Mouse (Mus musculus): Measurements from ENCODE around the gene Cel. TPM values are rescaled to one million over a fixed set of nuclear protein-coding genes. Genes with fewer than 3 reads are reported as not detected.

The Cel gene
- polyA plus RNA-seq, 1 experiment from 2014 or later = 0.08 TPM

GRCm38 (mm10) chr2:28585043-28585571 is 21.9 kb upstream of the Cel start:
- peaks cover 10% of the 10 kb centered on the region; the same call in 1 of the 2 replicates for H3K36me3 ChIP-seq
- peaks cover 21% of the 10 kb centered on the region for H3K4me1 ChIP-seq
- H3K27me3 ChIP-seq = no peaks in the 10 kb centered on the region
- H3K27ac ChIP-seq (replicated peaks) = no peak overlapping the region
- no peak overlapping the region for H3K9ac ChIP-seq
- no peak overlapping the region for H3K4me2 ChIP-seq (replicated peaks)
- WGBS = 15% methylated on average over 6 of the region's 6 CpGs
- H3K4me3 ChIP-seq (replicated peaks) = no peak overlapping the region
- no peak for ATAC-seq (ENCODE audit: insufficient number of reproducible peaks, low FRiP score, low TSS enrichment, low read depth)
- no peaks in the 10 kb centered on the region for H3K9me3 ChIP-seq (replicated peaks)

GRCm38 (mm10) chr2:28583651-28584050 is 20.4 kb upstream of the Cel start, which contains the start of gene Gtf3c5:
TSS of gene Gtf3c5 (minus strand) at chr2:28583751.
- no peaks in the 10 kb centered on the region for H3K27me3 ChIP-seq
- no peaks in the 10 kb centered on the region for H3K9me3 ChIP-seq (replicated peaks)
- H3K9ac ChIP-seq = peak within 1 kb of the TSS; percentile 69
- ATAC-seq (ENCODE audit: insufficient number of reproducible peaks, low FRiP score, low TSS enrichment, low read depth) = no peak
- H3K36me3 ChIP-seq = peaks cover 23% of the 10 kb centered on the region
- 73% methylated on average over 9 of the region's 9 CpGs for WGBS
- peak within 1 kb of the TSS; percentile 77 for H3K4me3 ChIP-seq (replicated peaks)
- H3K4me2 ChIP-seq (replicated peaks) = peak within 1 kb of the TSS; percentile 63
- peaks cover 22% of the 10 kb centered on the region for H3K4me1 ChIP-seq
- H3K27ac ChIP-seq (replicated peaks) = peak within 1 kb of the TSS; percentile 97

- Histone ChIP-seq H3K27ac (replicated peaks) (peak overlapping the region; percentile 97), H3K4me2 (replicated peaks) (peak overlapping the region; percentile 63), H3K36me3 (peaks cover 31% of the 10 kb centered on the region), H3K9me3 (replicated peaks) (no peaks in the 10 kb centered on the region), H3K4me1 (peaks cover 31% of the 10 kb centered on the region), H3K4me3 (replicated peaks) (peak overlapping the region; percentile 77), H3K27me3 (no peaks in the 10 kb centered on the region), H3K9ac (peak overlapping the region; percentile 69)
- peak; percentile 93 for ATAC-seq (ENCODE audit: insufficient number of reproducible peaks, low FRiP score, low TSS enrichment, low read depth)
- under 1% methylated on average over 56 of the region's 56 CpGs for WGBS
Observed at GRCm38 (mm10) chr2:28582647-28583353, 19.6 kb upstream of the Cel start.

- no peaks in the 10 kb centered on the region for H3K9me3 ChIP-seq (replicated peaks)
- ATAC-seq (ENCODE audit: insufficient number of reproducible peaks, low FRiP score, low TSS enrichment, low read depth) = no peak
- WGBS = 58% methylated on average over 5 of the region's 5 CpGs
- H3K27ac ChIP-seq (replicated peaks) = peak overlapping the region; percentile 52; the same call in 1 of the 2 replicates
- H3K27me3 ChIP-seq = no peaks in the 10 kb centered on the region
- peaks cover 72% of the 10 kb centered on the region for H3K36me3 ChIP-seq
- no peak overlapping the region for H3K9ac ChIP-seq
- H3K4me1 ChIP-seq = peaks cover 30% of the 10 kb centered on the region
- no peak overlapping the region for H3K4me2 ChIP-seq (replicated peaks)
- no peak overlapping the region for H3K4me3 ChIP-seq (replicated peaks)
Observed at GRCm38 (mm10) chr2:28578003-28578402, 14.8 kb upstream of the Cel start.

- Histone ChIP-seq H3K4me2 (replicated peaks) (no peak overlapping the region), H3K9ac (no peak overlapping the region), H3K27me3 (no peaks in the 10 kb centered on the region), H3K36me3 (peaks cover 84% of the 10 kb centered on the region), H3K9me3 (replicated peaks) (no peaks in the 10 kb centered on the region), H3K4me1 (peaks cover 24% of the 10 kb centered on the region), H3K4me3 (replicated peaks) (no peak overlapping the region), H3K27ac (replicated peaks) (peak overlapping the region; percentile 52; the same call in 1 of the 2 replicates)
- WGBS = 70% methylated on average over 3 of the region's 3 CpGs
- no peak; the same call in 1 of the 2 replicates for ATAC-seq (ENCODE audit: insufficient number of reproducible peaks, low FRiP score, low TSS enrichment, low read depth)
Observed at GRCm38 (mm10) chr2:28576815-28577214, 13.6 kb upstream of the Cel start.

- H3K9me3 ChIP-seq (replicated peaks) = no peaks in the 10 kb centered on the region
- 65% methylated on average over 4 of the region's 4 CpGs for WGBS
- H3K4me1 ChIP-seq = peaks cover 17% of the 10 kb centered on the region
- no peaks in the 10 kb centered on the region for H3K27me3 ChIP-seq
- H3K36me3 ChIP-seq = peaks cover 89% of the 10 kb centered on the region
- ATAC-seq (ENCODE audit: insufficient number of reproducible peaks, low FRiP score, low TSS enrichment, low read depth) = no peak
- H3K4me3 ChIP-seq (replicated peaks) = no peak overlapping the region
- H3K4me2 ChIP-seq (replicated peaks) = no peak overlapping the region
- H3K9ac ChIP-seq = no peak overlapping the region
- no peak overlapping the region for H3K27ac ChIP-seq (replicated peaks)
Observed at GRCm38 (mm10) chr2:28575341-28575740, 12.1 kb upstream of the Cel start.

- peak overlapping the region; percentile 51; the same call in 1 of the 2 replicates for H3K27ac ChIP-seq (replicated peaks)
- H3K9ac ChIP-seq = no peak overlapping the region
- H3K36me3 ChIP-seq = peaks cover 93% of the 10 kb centered on the region
- peaks cover 16% of the 10 kb centered on the region; the same call in 1 of the 2 replicates for H3K4me1 ChIP-seq
- H3K9me3 ChIP-seq (replicated peaks) = no peaks in the 10 kb centered on the region
- no peak overlapping the region for H3K4me3 ChIP-seq (replicated peaks)
- no peak overlapping the region for H3K4me2 ChIP-seq (replicated peaks)
- H3K27me3 ChIP-seq = no peaks in the 10 kb centered on the region
- 49% methylated on average over 2 of the region's 3 CpGs for WGBS
- peak; percentile 73 for ATAC-seq (ENCODE audit: insufficient number of reproducible peaks, low FRiP score, low TSS enrichment, low read depth)
Observed at GRCm38 (mm10) chr2:28569903-28570302, 6.7 kb upstream of the Cel start.

GRCm38 (mm10) chr2:28566545-28566944 is 3.3 kb upstream of the Cel start:
- H3K9ac ChIP-seq = no peak overlapping the region
- H3K4me1 ChIP-seq = peaks cover 23% of the 10 kb centered on the region
- no peak overlapping the region for H3K27ac ChIP-seq (replicated peaks)
- no peak overlapping the region for H3K4me3 ChIP-seq (replicated peaks)
- no peak for ATAC-seq (ENCODE audit: insufficient number of reproducible peaks, low FRiP score, low TSS enrichment, low read depth)
- WGBS = 43% methylated on average over 5 of the region's 5 CpGs
- no peaks in the 10 kb centered on the region for H3K27me3 ChIP-seq
- H3K4me2 ChIP-seq (replicated peaks) = no peak overlapping the region
- H3K9me3 ChIP-seq (replicated peaks) = no peaks in the 10 kb centered on the region
- peaks cover 63% of the 10 kb centered on the region for H3K36me3 ChIP-seq

- no peak overlapping the region for H3K4me2 ChIP-seq (replicated peaks)
- ATAC-seq (ENCODE audit: insufficient number of reproducible peaks, low FRiP score, low TSS enrichment, low read depth) = no peak
- no peak overlapping the region for H3K4me3 ChIP-seq (replicated peaks)
- 87% methylated on average over 4 of the region's 4 CpGs for WGBS
- H3K9me3 ChIP-seq (replicated peaks) = no peaks in the 10 kb centered on the region
- no peaks in the 10 kb centered on the region for H3K27me3 ChIP-seq
- H3K9ac ChIP-seq = no peak overlapping the region
- no peak overlapping the region for H3K27ac ChIP-seq (replicated peaks)
- peaks cover 15% of the 10 kb centered on the region for H3K4me1 ChIP-seq
- peaks cover 44% of the 10 kb centered on the region for H3K36me3 ChIP-seq
Observed at GRCm38 (mm10) chr2:28564380-28564779, 1.2 kb upstream of the Cel start.

GRCm38 (mm10) chr2:28563830-28564229 is 627 bp upstream of the Cel start:
- peaks cover 39% of the 10 kb centered on the region for H3K36me3 ChIP-seq
- no peak for ATAC-seq (ENCODE audit: insufficient number of reproducible peaks, low FRiP score, low TSS enrichment, low read depth)
- H3K27ac ChIP-seq (replicated peaks) = no peak overlapping the region

GRCm38 (mm10) chr2:28557452-28557851 is 5.8 kb downstream of the Cel start:
- 83% methylated on average over 5 of the region's 5 CpGs for WGBS
- H3K4me3 ChIP-seq (replicated peaks) = no peak overlapping the region
- H3K9ac ChIP-seq = no peak overlapping the region
- H3K27ac ChIP-seq (replicated peaks) = no peak overlapping the region
- H3K4me1 ChIP-seq = no peaks in the 10 kb centered on the region
- no peak for ATAC-seq (ENCODE audit: insufficient number of reproducible peaks, low FRiP score, low TSS enrichment, low read depth)
- no peaks in the 10 kb centered on the region for H3K9me3 ChIP-seq (replicated peaks)
- H3K27me3 ChIP-seq = no peaks in the 10 kb centered on the region
- H3K4me2 ChIP-seq (replicated peaks) = no peak overlapping the region
- H3K36me3 ChIP-seq = peaks cover 21% of the 10 kb centered on the region

More at GRCm38 (mm10) chr2:28563830-28564229, 627 bp upstream of the Cel start:
- Histone ChIP-seq H3K4me3 (replicated peaks) (no peak overlapping the region), H3K4me1 (peaks cover 9% of the 10 kb centered on the region), H3K9me3 (replicated peaks) (no peaks in the 10 kb centered on the region), H3K9ac (no peak overlapping the region), H3K27me3 (no peaks in the 10 kb centered on the region), H3K4me2 (replicated peaks) (no peak overlapping the region)
